Mouse (Mus musculus): Measurements from ENCODE around the gene Bcr.

The Bcr gene

DNA sequence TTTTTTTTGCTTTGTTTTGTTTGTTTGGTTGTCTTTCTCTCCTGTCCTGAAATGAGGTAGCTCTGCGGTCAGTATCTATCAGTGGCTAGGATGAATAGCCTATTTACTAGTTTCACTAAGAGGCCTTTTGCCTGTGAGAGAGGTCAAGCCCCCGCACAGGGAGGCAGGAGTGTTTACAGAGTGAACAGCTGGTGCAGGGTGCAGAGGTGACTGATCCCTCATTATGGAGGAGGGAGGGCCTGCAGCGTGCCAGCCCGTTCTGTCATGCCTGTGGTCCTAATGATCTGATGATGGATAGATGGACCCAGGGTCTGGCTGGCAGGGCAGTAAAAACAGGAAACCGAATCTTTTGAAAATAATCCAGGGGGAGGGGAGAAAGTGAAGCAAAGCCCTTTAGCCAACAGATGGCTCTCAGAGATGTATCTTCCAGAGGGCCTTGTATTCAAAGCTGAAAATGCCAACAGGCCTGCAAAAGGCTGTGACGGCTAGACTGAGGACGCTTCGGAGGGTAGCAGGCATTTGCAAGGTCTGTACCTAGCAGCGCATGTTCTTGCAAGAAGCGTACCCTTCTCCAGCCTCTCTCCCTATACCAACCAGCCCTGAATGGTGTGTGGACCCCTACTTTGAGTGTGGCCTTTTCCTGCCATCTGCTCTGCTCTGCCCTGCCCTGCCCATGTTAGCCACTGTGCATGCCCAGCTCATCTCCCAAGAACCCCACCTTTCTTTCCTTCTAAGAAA, 38.2 kb downstream of the Bcr start:
- peak; percentile 23 for DNase-seq

DNA sequence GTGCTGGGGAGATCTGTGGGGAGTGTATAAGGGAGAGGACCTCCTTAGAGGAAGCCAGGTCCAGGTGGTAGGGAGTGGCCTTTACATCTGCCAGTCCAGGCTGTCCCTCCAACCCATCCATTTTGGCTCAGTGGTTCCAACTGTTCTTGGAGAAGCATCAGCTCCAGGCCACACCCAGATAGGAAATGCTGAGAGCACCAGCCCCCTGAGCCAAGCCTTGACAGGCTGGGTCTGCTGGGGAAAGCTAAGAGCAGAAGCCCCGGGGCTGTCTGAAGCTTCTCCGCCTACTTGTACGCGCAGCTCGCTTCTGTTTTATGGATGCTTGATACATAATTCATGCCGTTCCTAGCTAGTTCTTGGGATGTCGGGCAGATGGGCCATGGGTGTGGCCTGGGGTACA, 39.9 kb downstream of the Bcr start:
- peak; percentile 51 for DNase-seq

DNA sequence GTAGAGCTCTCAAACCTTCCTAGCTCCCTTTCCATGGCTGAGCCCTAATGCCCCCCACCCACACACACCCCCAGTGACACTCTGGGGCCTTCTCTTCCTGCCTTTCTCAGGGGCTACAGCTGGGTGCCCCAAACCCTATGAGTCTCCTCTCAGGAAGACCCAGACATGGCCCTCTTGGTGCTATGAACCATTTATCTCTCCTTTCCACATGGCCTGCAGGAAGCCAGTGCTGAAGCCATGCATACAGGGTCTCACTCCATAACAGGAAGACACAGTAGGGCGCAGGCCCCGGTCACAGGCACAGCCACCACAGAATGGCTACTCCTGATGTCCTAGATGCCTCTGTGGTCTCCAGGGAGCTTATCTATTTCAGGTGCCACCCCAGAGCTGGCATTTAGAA, 43.1 kb downstream of the Bcr start:
- no peak for DNase-seq

DNA sequence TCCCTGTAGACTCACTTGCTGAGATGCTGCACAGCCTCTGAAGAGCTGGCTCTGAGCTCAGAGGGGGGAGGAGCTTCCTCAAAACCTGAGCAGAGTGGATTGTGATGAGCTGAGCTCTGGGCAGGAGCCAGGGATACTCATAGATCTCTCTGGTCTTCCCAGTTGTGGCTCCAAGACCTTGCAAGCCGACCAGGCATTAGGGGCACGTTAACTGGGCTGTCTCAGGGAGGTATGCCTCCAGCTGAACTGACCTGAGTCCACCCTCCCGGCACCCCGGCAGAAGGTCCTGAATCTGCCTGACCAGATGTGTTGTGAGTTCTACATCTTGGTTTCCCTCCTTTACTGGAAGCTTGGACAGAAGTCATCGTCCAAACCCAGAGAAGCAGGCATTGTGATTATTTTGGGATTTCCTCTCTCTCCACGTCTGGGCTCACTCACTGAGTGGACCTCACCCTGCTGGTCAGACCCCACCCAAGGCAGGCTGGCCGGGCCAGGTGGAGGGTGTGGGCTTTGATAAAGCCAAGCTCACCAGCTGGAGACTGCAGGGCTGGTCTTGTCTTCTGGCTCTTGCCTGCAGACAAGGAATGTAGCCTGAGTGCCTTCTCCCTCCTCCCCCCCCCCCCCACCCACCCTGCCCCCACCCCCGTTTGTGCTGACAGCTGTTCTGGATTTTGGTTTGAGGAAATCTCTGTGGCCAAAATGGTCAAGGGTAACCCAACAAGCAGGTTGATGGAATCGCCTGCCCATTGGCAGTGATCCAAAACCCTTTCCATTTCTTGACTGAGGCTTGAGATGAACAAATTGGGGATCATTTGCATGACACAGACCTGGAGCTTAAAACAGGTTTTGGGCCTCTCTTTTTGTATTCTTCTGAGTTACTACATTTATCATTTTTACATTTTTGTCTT, 44.1 kb downstream of the Bcr start:
- DNase-seq: no peak

DNA sequence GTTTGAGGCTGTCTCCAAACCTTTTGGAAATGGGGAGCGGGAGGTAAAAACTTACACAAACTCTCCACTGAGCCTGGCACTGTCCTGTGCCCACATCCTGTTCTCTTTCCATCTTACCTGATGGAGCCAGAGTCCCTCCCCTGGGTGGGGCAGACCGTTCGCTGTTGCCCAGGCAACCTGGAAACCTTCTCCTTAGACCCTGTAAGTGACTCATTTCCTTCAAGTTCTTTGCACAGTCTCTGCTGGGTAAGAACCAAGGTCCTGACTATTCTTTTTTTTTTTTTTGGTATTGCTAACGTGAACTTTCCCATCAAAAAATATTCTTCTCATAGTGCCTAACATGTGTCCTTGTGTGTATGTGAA, 44.7 kb downstream of the Bcr start:
- DNase-seq: no peak

DNA sequence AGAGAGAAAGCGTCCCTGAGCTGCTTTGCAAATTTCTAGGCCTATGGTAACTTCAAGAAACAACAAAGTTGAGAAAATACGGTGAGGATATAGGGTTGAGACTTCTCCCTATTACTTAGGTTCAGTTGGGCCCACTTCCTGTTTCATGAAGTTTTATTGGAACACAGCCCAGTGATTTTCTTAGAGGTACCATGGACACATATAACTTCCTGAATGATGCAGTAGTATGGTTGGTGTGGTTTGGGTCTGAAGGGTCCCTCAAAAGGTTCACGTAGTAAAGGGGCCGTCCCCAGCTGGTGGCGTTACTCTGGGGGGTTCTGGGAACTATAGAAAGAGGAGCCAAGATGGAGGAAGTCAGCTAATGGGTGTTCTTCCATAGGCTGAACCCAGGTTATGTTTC, 45.3 kb downstream of the Bcr start:
- DNase-seq: no peak

DNA sequence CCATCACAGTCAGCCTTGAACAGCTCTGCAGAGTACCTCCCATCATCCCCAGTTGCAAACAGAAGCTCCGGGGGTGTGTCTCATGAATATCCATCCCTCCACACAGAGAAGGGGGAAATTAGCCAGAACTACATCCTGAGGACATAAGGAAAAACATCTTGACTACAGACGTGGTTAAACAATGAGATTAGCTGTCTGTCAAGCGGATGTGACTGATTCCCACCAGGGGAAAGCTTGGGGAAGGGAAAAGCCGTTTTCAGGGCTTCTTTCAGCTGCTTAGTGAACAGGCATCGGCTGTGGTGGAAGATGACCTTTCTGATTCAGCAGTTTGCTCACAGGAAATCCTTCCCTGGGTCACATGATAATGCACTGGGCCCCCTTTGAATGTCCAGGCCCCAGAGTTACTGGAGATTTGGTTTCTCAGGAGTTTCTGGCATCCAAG, 46.6 kb downstream of the Bcr start:
- DNase-seq: no peak

- no peak for DNase-seq
These were observed 47.7 kb downstream of the Bcr start for GRCm38 (mm10) chr10:75108092-75108491.

GRCm38 (mm10) chr10:75111446-75112201, 51.2 kb downstream of the Bcr start:
- DNase-seq: no peak

GRCm38 (mm10) chr10:75112405-75112804, 52.0 kb downstream of the Bcr start:
- DNase-seq: no peak

- no peak for DNase-seq
These were observed 53.2 kb downstream of the Bcr start for GRCm38 (mm10) chr10:75113620-75114019.

DNA sequence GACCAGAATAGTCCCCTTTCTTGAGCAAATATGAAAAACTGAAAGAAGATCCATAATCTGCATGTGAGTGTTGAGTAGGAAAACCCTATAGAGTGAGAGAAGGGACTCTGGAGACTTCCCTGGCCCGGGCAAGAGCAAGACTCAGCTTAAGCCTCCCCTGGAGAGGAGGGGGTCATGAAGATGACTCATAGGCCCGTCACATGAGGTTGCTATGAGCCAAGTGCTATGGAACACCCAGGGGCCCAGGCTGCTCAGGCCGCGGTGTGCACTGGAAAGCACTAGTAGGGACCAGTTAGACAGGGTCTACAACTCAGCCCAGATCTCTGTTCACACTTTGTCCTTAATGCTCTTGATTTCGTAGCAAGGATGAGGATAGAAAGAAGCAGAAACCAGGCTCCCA, 54.8 kb downstream of the Bcr start:
- DNase-seq: no peak

DNA sequence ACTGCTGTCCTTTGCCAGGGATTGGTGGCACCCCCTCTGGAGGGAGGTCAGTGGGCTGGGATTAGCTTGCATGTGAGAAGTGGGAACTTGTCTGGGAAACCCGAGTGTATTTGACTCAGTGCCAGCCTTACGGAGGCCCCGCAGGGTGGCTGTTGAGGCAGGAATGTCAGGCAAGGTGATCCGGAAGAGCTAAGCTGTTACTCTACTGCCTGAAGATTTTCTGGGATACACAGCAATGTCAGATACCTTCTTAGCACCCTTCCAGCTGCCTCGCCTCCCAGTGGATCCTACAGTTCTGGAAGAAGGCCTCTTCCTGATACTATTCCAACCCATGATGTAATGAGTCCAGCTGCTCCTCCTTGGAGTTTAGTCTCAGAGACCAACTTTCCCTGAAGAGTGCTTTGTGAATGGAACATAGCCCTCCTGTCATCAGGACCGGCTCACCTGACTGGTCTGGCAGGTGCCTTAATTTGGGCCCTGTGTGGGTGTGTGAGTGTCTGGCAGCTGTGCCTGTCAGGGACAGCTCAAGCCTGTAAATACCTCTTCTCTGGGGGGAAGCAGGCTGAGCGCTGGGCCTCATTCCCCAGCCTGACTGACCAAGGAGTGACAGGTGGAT, 56.6 kb downstream of the Bcr start:
- no peak for DNase-seq

DNA sequence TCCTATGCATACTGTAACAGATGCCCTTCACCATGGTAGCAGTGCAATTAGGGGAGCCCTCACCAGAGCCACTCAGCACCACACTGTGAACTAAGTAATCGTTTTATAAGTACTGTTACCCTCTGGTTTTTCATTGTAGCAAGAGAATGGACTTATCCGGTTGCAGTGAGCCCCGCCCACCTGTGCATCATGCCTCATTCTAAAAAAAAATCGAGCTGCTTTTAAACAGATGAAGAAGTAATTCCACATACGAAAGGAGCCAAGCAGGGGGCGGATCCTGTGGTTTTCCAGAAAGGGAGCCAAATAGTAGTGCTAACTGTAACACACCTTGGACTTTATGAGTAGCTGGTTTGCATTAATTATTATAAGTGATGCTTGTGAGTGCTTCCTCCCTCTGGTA, 58.1 kb downstream of the Bcr start:
- no peak for DNase-seq

DNA sequence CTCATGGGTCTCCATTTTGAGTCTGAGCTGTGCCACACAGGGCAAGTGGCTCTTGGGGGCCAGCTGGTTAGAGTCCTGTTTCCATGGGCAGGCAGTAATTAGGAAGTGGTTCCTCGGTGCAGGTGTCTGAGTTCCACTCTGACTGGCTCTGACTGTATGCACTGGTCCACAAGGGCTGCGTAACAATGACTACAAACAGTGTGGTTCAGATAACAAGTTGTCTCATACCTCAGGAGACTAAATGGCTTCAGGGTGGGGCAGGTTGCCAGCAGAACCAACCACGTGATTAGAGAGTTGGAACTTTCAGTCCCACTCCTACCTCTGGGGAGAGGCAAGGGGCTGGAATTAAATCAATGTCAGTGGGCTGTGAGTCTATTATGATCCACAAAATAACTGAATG, 59.0 kb downstream of the Bcr start:
- DNase-seq: no peak

DNA sequence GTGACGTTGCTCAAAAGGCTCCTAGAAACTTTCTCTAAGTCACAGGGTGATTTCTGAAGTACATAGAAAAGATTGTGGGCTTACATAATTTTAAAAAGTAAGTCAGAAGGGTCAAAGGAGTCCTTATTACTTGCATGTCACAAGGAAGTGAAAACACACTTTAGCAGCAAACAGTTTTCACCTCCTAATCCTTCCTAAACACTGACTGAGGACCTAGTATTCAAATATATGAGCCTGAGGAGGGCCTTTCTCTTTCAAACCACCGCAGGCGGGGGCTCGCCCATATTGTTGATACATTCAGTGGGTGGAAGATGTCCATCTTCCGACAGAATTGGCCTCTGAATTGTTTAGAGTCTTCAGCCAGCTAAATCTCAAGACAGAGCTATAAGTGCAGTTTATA, 59.8 kb downstream of the Bcr start:
- DNase-seq: no peak

DNA sequence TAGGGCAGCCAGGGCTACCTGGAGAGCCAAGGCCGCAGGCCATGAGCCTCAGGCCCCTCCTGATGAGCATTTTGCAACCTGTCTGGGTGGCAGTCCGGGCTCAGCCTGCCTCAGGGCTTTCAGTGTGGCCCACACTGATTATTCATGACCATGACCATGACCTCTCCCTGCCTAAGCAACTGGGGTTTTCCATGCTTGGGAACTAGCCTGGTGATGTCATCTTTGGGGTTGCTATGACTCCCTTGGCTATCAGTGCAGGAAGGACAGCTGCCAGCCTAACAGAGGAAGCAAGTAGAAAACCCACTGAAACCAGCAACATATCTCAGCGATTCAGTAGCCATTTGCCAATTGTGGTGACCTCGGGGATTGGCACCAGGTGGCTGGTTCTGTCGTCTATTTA, 60.6 kb downstream of the Bcr start:
- no peak for DNase-seq

DNA sequence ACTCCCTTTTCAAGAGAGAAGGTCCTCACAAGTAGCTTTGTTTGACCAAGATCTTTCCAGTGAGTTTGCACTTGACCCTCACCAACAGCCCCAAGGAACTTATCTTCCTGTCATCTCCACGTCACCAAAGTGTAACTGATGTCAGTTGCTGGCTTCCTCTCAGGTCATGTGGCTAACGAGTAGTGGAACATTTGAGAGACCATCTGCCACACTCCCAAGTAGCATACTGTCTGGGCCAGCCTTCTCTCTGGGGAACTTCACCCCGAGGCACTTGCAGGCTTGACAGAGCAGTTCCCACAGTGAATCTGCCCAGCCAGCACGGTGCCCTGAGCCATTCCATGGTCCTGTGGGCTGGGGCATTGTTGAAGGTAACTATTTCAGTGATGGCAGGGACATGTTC, 65.2 kb downstream of the Bcr start:
- no peak for DNase-seq

GRCm38 (mm10) chr10:75129283-75129710, 68.9 kb downstream of the Bcr start:
- DNase-seq: no peak

DNA sequence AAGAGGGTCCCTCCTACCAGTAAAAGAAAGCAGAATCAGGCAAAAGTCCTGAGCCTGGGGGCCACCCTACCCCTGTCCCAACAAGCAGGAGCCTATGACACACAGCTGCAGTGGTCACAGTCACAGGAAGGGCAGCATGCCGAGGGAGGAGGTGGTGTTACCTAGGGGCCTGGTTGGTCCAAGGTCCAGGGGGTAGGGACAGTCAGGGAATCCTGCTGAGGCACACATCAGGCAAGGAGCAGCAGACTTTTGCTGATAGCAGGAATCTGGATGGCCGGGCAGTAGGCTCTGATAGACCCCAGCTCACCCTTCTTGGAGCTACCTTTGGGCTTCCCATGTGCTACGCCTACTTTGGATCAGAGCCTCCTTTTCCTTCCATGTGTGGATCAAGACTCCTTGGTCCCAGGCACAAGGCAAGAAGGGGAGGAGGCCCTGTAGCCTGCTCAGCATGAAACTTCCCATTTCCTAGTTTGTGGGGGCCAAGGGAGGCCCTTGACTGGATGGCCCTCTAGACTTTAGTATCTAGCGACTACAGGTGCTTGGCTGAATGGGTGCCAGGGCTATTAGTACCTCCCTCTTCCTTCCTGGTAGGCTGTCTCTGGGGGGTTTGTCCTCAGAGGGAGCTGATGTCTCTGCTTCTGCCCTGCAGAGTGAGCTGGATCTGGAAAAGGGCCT, 70.1 kb downstream of the Bcr start:
- DNase-seq: no peak

DNA sequence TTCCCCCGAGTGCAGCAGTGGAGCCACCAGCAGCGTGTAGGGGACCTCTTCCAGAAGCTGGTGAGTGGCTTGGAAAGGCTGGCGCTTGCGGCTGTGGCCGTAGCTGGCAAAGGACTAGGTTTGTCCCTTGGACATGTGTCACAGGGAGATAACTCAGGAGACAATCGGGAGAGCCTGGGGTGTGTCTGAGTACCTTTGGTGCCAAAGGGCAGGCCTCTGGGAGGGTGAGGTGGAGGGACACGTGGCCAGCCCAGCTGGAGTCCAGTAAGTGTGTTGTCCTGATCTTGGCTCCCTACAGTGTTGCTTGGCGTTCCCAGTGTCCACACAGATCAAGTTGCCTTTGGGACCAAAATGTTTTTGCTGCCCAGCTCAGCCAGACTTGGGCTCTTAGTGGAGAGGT, 71.2 kb downstream of the Bcr start:
- peak; percentile 68 for DNase-seq

- DNase-seq: peak; percentile 67
These were observed 74.6 kb downstream of the Bcr start for GRCm38 (mm10) chr10:75134861-75135517.

Measured in cerebellum, adult 11-12 months (tissue).